Mouse (Mus musculus): Measurements from ENCODE around the gene Slc17a7. TPM values are rescaled to one million over a fixed set of nuclear protein-coding genes. Genes with fewer than 3 reads are reported as not detected.

Slc17a7 gene
- polyA plus RNA-seq, 1 experiment from 2014 or later, result 3.6 TPM

DNA sequence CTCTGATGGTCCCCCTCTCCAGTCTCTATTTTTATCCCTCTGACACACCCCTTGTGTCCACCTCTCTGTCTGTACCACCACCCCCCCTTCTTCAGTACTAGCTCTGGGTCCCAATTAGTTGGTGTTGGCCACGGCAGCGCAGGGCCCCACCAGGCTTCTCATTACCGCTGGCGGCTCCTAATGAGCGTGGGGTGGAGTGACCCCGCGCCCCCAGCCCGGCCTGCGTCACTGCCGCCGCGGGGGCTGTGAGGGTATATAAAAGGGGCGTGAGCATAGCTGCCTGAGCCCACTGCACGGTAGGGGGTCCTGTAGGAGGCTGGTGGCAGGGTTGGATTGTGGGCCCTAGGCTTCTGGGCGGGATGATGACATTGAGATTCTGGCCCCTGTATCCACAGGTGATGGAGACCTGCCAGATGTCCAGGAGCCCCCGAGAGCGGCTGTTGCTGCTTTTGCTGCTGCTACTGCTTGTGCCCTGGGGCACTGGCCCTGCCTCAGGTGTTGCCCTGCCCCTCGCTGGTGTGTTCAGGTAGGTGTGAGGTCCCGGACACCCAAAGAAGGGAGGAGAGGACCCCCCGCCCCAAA is 17.2 kb downstream of the Slc17a7 start, which contains the start of gene Pth2:
Pth2 (plus strand) TSS at position 100 of the 582 bp plus-strand sequence.
- no peaks in the 10 kb centered on the region for H3K36me3 ChIP-seq (ENCODE audit: control insufficient read depth, insufficient read depth, low read length)
- peaks cover 87% of the 10 kb centered on the region for H3K27me3 ChIP-seq (ENCODE audit: control insufficient read depth, insufficient read depth, low read length)
- H3K4me1 ChIP-seq (replicated peaks; ENCODE audit: control insufficient read depth, insufficient read depth, low read length), result peaks cover 10% of the 10 kb centered on the region
- H3K4me2 ChIP-seq (ENCODE audit: low read depth, low read length, severe bottlenecking), result peak within 1 kb of the TSS; percentile 32; the same call in 1 of the 2 replicates
- ATAC-seq (replicated peaks; ENCODE audit: low FRiP score) (no peak), DNase-seq (ENCODE audit: low spot score) (no peak)
- no peaks in the 10 kb centered on the region for H3K9me3 ChIP-seq (ENCODE audit: control insufficient read depth, low read length)
- peak within 1 kb of the TSS; percentile 10; the same call in 1 of the 2 replicates for H3K4me3 ChIP-seq (ENCODE audit: low read depth, low read length)
- no peak within 1 kb of the TSS for H3K27ac ChIP-seq (ENCODE audit: low read depth, low read length)
- WGBS, result 11% methylated on average over 18 of the region's 20 CpGs
- no peak within 1 kb of the TSS for H3K9ac ChIP-seq (ENCODE audit: low read length)

DNA sequence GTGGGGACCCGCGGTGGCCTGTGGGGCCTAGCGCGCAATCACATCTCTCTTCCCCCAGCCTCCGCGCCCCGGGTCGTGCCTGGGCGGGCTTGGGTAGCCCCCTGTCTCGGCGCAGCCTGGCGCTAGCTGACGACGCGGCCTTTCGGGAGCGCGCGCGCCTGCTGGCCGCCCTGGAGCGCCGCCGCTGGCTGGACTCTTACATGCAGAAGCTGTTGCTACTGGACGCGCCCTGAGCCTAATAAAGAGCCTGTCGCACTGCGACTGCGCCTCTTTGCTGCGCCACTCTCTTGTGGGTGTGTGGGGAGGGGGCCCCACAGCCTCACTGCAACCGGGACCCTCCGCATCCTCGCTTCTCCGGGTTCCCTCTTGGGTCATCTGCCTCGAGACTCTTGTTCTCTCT is 17.8 kb downstream of the Slc17a7 start:
- H3K36me3 ChIP-seq (ENCODE audit: control insufficient read depth, insufficient read depth, low read length), result no peaks in the 10 kb centered on the region
- H3K27ac ChIP-seq (ENCODE audit: low read depth, low read length), result no peak overlapping the region
- 4% methylated on average over 35 of the region's 35 CpGs for WGBS
- peaks cover 82% of the 10 kb centered on the region for H3K27me3 ChIP-seq (ENCODE audit: control insufficient read depth, insufficient read depth, low read length)
- peak overlapping the region; percentile 32; the same call in 1 of the 2 replicates for H3K4me2 ChIP-seq (ENCODE audit: low read depth, low read length, severe bottlenecking)
- H3K4me3 ChIP-seq (ENCODE audit: low read depth, low read length), result peak overlapping the region; percentile 10; the same call in 1 of the 2 replicates
- H3K4me1 ChIP-seq (replicated peaks; ENCODE audit: control insufficient read depth, insufficient read depth, low read length), result peaks cover 6% of the 10 kb centered on the region; the same call in 1 of the 2 replicates
- peak; percentile 8; the same call in 1 of the 2 replicates for ATAC-seq (replicated peaks; ENCODE audit: low FRiP score)
- DNase-seq (ENCODE audit: low spot score), result peak; percentile 70
- no peaks in the 10 kb centered on the region for H3K9me3 ChIP-seq (ENCODE audit: control insufficient read depth, low read length)
- H3K9ac ChIP-seq (ENCODE audit: low read length), result no peak overlapping the region

DNA sequence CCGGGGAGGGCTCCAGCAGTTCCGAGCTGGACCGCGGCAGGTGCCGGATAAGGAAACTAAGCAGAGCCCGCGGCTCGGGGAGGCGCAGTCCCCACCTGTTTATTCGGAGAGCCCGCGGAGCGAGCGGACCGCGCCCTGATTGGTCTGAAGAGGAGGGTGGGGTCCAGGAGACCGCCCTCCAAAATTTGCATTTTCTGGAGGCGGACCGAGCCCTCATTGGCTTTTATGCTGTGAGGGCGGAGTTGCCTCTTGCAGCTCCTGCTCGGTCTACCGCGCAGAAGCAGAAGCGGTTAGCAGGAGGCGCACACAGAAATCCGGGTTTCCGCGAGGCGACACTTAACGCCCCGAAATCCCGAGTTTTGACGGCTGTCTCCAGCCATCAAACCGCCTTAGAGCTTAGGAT is 18.5 kb downstream of the Slc17a7 start:
- peak; percentile 89 for DNase-seq (ENCODE audit: low spot score)
- Histone ChIP-seq H3K4me1 (replicated peaks; ENCODE audit: control insufficient read depth, insufficient read depth, low read length) (peaks cover 6% of the 10 kb centered on the region; the same call in 1 of the 2 replicates), H3K4me3 (ENCODE audit: low read depth, low read length) (peak overlapping the region; percentile 15; the same call in 1 of the 2 replicates), H3K9ac (ENCODE audit: low read length) (no peak overlapping the region), H3K27ac (ENCODE audit: low read depth, low read length) (no peak overlapping the region), H3K36me3 (ENCODE audit: control insufficient read depth, insufficient read depth, low read length) (no peaks in the 10 kb centered on the region), H3K4me2 (ENCODE audit: low read depth, low read length, severe bottlenecking) (peak overlapping the region; percentile 51), H3K27me3 (ENCODE audit: control insufficient read depth, insufficient read depth, low read length) (peaks cover 76% of the 10 kb centered on the region), H3K9me3 (ENCODE audit: control insufficient read depth, low read length) (no peaks in the 10 kb centered on the region)
- peak; percentile 88 for ATAC-seq (replicated peaks; ENCODE audit: low FRiP score)
- under 1% methylated on average over 34 of the region's 34 CpGs for WGBS

DNA sequence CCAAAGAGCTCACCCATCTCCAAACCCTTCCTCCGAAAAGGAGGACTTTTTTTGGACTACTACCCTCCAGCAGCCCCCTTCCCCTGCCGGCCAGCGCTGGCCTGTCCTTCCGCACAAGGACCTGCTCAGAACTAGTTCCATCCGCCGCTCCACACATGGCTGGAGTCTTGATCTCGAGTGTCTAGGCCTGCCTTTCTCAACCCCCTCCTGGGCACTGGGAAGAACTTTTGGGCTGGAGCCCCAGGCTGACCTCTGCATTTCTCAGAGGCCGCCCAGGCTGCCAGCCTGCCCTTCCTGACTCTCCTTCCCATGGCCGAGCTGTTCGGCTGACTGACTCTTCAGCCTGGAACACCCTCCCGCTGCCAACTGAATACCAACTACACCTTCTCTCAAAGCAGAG is 18.9 kb downstream of the Slc17a7 start:
- peaks cover 72% of the 10 kb centered on the region for H3K27me3 ChIP-seq (ENCODE audit: control insufficient read depth, insufficient read depth, low read length)
- no peak overlapping the region for H3K9ac ChIP-seq (ENCODE audit: low read length)
- ATAC-seq (replicated peaks; ENCODE audit: low FRiP score) (0 out of 2 replicates have a peak, but pooled peaks have one; percentile 8), DNase-seq (ENCODE audit: low spot score) (no peak)
- peak overlapping the region; percentile 15; the same call in 1 of the 2 replicates for H3K4me3 ChIP-seq (ENCODE audit: low read depth, low read length)
- H3K4me2 ChIP-seq (ENCODE audit: low read depth, low read length, severe bottlenecking), result peak overlapping the region; percentile 51
- H3K4me1 ChIP-seq (replicated peaks; ENCODE audit: control insufficient read depth, insufficient read depth, low read length), result peaks cover 6% of the 10 kb centered on the region; the same call in 1 of the 2 replicates
- WGBS, result 16% methylated on average over 11 of the region's 11 CpGs
- no peaks in the 10 kb centered on the region for H3K36me3 ChIP-seq (ENCODE audit: control insufficient read depth, insufficient read depth, low read length)
- no peak overlapping the region for H3K27ac ChIP-seq (ENCODE audit: low read depth, low read length)
- H3K9me3 ChIP-seq (ENCODE audit: control insufficient read depth, low read length), result no peaks in the 10 kb centered on the region

DNA sequence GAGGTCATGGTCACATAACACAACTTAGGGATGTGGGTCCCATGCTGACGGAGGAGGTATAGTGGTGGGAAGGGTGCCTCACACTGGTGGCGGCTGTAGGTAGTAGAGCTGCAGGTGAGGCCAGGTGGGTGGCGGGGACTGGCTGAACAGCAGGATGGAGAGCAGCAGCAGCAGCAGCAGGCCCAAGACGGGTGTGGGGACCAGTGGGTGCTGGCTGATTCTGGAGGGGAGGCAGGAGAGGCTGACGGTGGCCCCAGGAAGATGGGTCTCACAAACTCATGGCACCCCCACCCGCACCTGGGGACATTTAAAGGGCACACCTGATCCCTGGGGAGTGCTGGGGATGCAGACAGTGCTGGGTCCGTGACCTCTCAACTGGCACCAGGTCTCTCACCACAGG is 19.9 kb downstream of the Slc17a7 start:
- H3K9me3 ChIP-seq (ENCODE audit: control insufficient read depth, low read length), result no peaks in the 10 kb centered on the region
- H3K4me2 ChIP-seq (ENCODE audit: low read depth, low read length, severe bottlenecking), result no peak overlapping the region
- 69% methylated on average over 7 of the region's 7 CpGs for WGBS
- H3K9ac ChIP-seq (ENCODE audit: low read length), result no peak overlapping the region
- ATAC-seq (replicated peaks; ENCODE audit: low FRiP score), result no peak
- no peak overlapping the region for H3K4me3 ChIP-seq (ENCODE audit: low read depth, low read length)
- no peak for DNase-seq (ENCODE audit: low spot score)
- no peaks in the 10 kb centered on the region for H3K36me3 ChIP-seq (ENCODE audit: control insufficient read depth, insufficient read depth, low read length)
- H3K27me3 ChIP-seq (ENCODE audit: control insufficient read depth, insufficient read depth, low read length), result peaks cover 61% of the 10 kb centered on the region
- H3K27ac ChIP-seq (ENCODE audit: low read depth, low read length), result no peak overlapping the region
- H3K4me1 ChIP-seq (replicated peaks; ENCODE audit: control insufficient read depth, insufficient read depth, low read length), result peaks cover 6% of the 10 kb centered on the region; the same call in 1 of the 2 replicates

DNA sequence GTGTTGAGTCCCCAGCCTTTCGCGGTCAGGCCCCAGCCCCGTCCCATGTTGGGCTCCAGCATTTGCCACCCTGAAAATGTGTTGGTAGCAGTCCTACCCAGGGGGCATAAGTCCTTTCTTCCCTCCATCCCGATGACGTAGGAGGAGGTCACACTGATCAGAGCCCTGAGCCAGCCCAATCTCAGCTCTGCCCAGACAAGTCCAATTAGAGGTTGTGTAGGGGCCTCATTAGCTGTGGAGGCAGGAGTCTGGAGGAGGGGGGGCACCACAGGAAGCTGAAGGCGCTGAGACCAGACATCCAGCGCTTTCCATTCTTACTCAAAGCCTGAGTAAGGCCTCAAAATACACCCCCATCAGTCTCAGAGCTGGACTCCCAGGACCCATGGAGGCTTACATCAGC is 22.2 kb downstream of the Slc17a7 start:
- peaks cover 4% of the 10 kb centered on the region; the same call in 1 of the 2 replicates for H3K4me1 ChIP-seq (replicated peaks; ENCODE audit: control insufficient read depth, insufficient read depth, low read length)
- no peak overlapping the region for H3K9ac ChIP-seq (ENCODE audit: low read length)
- 52% methylated on average over 7 of the region's 7 CpGs for WGBS

DNA sequence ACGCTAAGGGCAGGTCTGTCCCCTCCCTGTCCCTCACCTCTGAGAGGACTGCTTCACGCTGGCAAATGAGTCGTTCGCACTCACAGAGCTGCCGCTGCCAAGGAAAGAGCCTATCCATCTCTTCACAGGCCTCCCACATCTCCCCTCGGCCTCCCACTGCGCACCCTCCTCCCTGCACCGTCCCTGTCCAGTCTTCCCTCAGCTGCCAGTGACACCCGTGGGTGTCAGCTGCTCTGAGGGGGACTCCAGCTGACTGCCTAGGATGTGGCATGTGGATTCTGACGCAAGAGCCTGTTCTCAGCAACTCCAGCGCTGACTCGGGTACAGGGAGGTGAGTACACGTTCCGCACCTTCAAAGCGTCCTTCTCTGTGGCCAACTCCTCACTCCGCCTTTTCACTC is 25.9 kb downstream of the Slc17a7 start:
- Histone ChIP-seq H3K4me1 (replicated peaks; ENCODE audit: control insufficient read depth, insufficient read depth, low read length) (peaks cover 2% of the 10 kb centered on the region; the same call in 1 of the 2 replicates), H3K27me3 (ENCODE audit: control insufficient read depth, insufficient read depth, low read length) (peaks cover 3% of the 10 kb centered on the region), H3K4me3 (ENCODE audit: low read depth, low read length) (no peak overlapping the region), H3K9me3 (ENCODE audit: control insufficient read depth, low read length) (no peaks in the 10 kb centered on the region), H3K27ac (ENCODE audit: low read depth, low read length) (no peak overlapping the region), H3K9ac (ENCODE audit: low read length) (no peak overlapping the region), H3K36me3 (ENCODE audit: control insufficient read depth, insufficient read depth, low read length) (no peaks in the 10 kb centered on the region), H3K4me2 (ENCODE audit: low read depth, low read length, severe bottlenecking) (no peak overlapping the region)
- ATAC-seq (replicated peaks; ENCODE audit: low FRiP score) (no peak), DNase-seq (ENCODE audit: low spot score) (no peak)
- WGBS, result 61% methylated on average over 16 of the region's 16 CpGs

More for the DNA sequence above, 22.2 kb downstream of the Slc17a7 start:
- ATAC-seq (replicated peaks; ENCODE audit: low FRiP score) (no peak), DNase-seq (ENCODE audit: low spot score) (no peak)
- no peaks in the 10 kb centered on the region for H3K9me3 ChIP-seq (ENCODE audit: control insufficient read depth, low read length)
- H3K27me3 ChIP-seq (ENCODE audit: control insufficient read depth, insufficient read depth, low read length), result peaks cover 39% of the 10 kb centered on the region
- no peak overlapping the region for H3K4me3 ChIP-seq (ENCODE audit: low read depth, low read length)
- H3K27ac ChIP-seq (ENCODE audit: low read depth, low read length), result no peak overlapping the region
- H3K4me2 ChIP-seq (ENCODE audit: low read depth, low read length, severe bottlenecking), result no peak overlapping the region
- no peaks in the 10 kb centered on the region for H3K36me3 ChIP-seq (ENCODE audit: control insufficient read depth, insufficient read depth, low read length)

DNA sequence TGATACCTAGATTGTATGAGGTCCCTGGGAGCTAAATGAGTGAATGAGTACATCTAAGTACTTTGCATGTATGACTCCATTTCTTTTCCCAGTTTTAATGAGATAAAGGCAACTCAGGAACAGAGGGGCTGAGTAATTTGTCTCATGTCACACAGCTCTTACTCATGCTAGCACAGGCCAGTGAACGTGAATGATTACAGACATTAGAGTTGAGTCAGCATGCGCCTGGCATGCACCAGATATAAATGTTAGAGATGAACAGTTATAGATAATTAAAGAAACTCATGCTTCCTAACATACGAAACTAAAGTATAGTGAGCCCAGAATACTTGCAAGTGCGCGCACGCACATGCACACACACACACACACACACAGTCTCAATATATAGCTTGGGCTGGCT is 26.4 kb downstream of the Slc17a7 start:
- WGBS, result 90% methylated on average over 6 of the region's 6 CpGs
- no peak for DNase-seq (ENCODE audit: low spot score)
- no peak overlapping the region for H3K27ac ChIP-seq (ENCODE audit: low read depth, low read length)
- ATAC-seq (replicated peaks; ENCODE audit: low FRiP score), result no peak
- no peak overlapping the region for H3K4me3 ChIP-seq (ENCODE audit: low read depth, low read length)
- no peak overlapping the region for H3K4me2 ChIP-seq (ENCODE audit: low read depth, low read length, severe bottlenecking)
- no peaks in the 10 kb centered on the region for H3K9me3 ChIP-seq (ENCODE audit: control insufficient read depth, low read length)
- H3K27me3 ChIP-seq (ENCODE audit: control insufficient read depth, insufficient read depth, low read length), result no peaks in the 10 kb centered on the region; the same call in none of the 2 replicates
- H3K36me3 ChIP-seq (ENCODE audit: control insufficient read depth, insufficient read depth, low read length), result no peaks in the 10 kb centered on the region
- H3K9ac ChIP-seq (ENCODE audit: low read length), result no peak overlapping the region
- peaks cover 2% of the 10 kb centered on the region; the same call in 1 of the 2 replicates for H3K4me1 ChIP-seq (replicated peaks; ENCODE audit: control insufficient read depth, insufficient read depth, low read length)

Data from forebrain, embryonic 11.5 days (tissue).